Mouse (Mus musculus): ENCODE data around the gene Kpnb1. TPM values are rescaled to one million over a fixed set of nuclear protein-coding genes. Genes with fewer than 3 reads are reported as not detected.

Kpnb1 gene
- polyA plus RNA-seq (2015; fragmentation: Illumina TruSeq; extraction: RNeasy Lipid Tissue Mini Kit (QIAGEN cat#74804); ENCODE audit: low read depth, low replicate concordance): 81.1 TPM

GRCm38 (mm10) chr11:97187764-97188642 lies at the start of gene Kpnb1:
TSS of gene Kpnb1 (minus strand) at chr11:97187881.

GRCm38 (mm10) chr11:97151343-97151801 lies 36.3 kb downstream of the Kpnb1 start, which contains the start of gene Tbkbp1:
TSS of gene Tbkbp1 (minus strand) at chr11:97151495.

GRCm38 (mm10) chr11:97114671-97115601 lies 72.7 kb downstream of the Kpnb1 start, which contains the start of gene Tbx21:
TSS of gene Tbx21 (minus strand) at chr11:97115331.

Other genes with a start within 250 kb of the Kpnb1 start
- gene Pnpo, start 243.9 kb downstream of the Kpnb1 start, polyA plus RNA-seq (2015; fragmentation: Illumina TruSeq; extraction: RNeasy Lipid Tissue Mini Kit (QIAGEN cat#74804); ENCODE audit: low read depth, low replicate concordance): 53.9 TPM
- 9.7 TPM for gene Sp2, start 204.9 kb downstream of the Kpnb1 start, polyA plus RNA-seq (2015; fragmentation: Illumina TruSeq; extraction: RNeasy Lipid Tissue Mini Kit (QIAGEN cat#74804); ENCODE audit: low read depth, low replicate concordance)
- 0.19 TPM for gene Sp6, start 174.5 kb downstream of the Kpnb1 start, polyA plus RNA-seq (2015; fragmentation: Illumina TruSeq; extraction: RNeasy Lipid Tissue Mini Kit (QIAGEN cat#74804); ENCODE audit: low read depth, low replicate concordance)
- gene Scrn2, start 157.9 kb downstream of the Kpnb1 start, polyA plus RNA-seq (2015; fragmentation: Illumina TruSeq; extraction: RNeasy Lipid Tissue Mini Kit (QIAGEN cat#74804); ENCODE audit: low read depth, low replicate concordance): 5.4 TPM
- 1.3 TPM for gene Lrrc46, start 146.5 kb downstream of the Kpnb1 start, polyA plus RNA-seq (2015; fragmentation: Illumina TruSeq; extraction: RNeasy Lipid Tissue Mini Kit (QIAGEN cat#74804); ENCODE audit: low read depth, low replicate concordance)
- 78.6 TPM for gene Mrpl10, start 146.3 kb downstream of the Kpnb1 start, polyA plus RNA-seq (2015; fragmentation: Illumina TruSeq; extraction: RNeasy Lipid Tissue Mini Kit (QIAGEN cat#74804); ENCODE audit: low read depth, low replicate concordance)
- gene Osbpl7, start 137.3 kb downstream of the Kpnb1 start, polyA plus RNA-seq (2015; fragmentation: Illumina TruSeq; extraction: RNeasy Lipid Tissue Mini Kit (QIAGEN cat#74804); ENCODE audit: low read depth, low replicate concordance): 9.9 TPM
- gene Tbx21, start 72.5 kb downstream of the Kpnb1 start, polyA plus RNA-seq (2015; fragmentation: Illumina TruSeq; extraction: RNeasy Lipid Tissue Mini Kit (QIAGEN cat#74804); ENCODE audit: low read depth, low replicate concordance): 0.24 TPM
- 39.0 TPM for gene Tbkbp1, start 36.4 kb downstream of the Kpnb1 start, polyA plus RNA-seq (2015; fragmentation: Illumina TruSeq; extraction: RNeasy Lipid Tissue Mini Kit (QIAGEN cat#74804); ENCODE audit: low read depth, low replicate concordance)
- 101 TPM for gene Npepps, start 92.8 kb upstream of the Kpnb1 start, polyA plus RNA-seq (2015; fragmentation: Illumina TruSeq; extraction: RNeasy Lipid Tissue Mini Kit (QIAGEN cat#74804); ENCODE audit: low read depth, low replicate concordance)
- 33.5 TPM for gene Mrpl45, start 127.8 kb upstream of the Kpnb1 start, polyA plus RNA-seq (2015; fragmentation: Illumina TruSeq; extraction: RNeasy Lipid Tissue Mini Kit (QIAGEN cat#74804); ENCODE audit: low read depth, low replicate concordance)
- 0.57 TPM for gene Gpr179, start 164.2 kb upstream of the Kpnb1 start, polyA plus RNA-seq (2015; fragmentation: Illumina TruSeq; extraction: RNeasy Lipid Tissue Mini Kit (QIAGEN cat#74804); ENCODE audit: low read depth, low replicate concordance)
- 44.6 TPM for gene Socs7, start 174.7 kb upstream of the Kpnb1 start, polyA plus RNA-seq (2015; fragmentation: Illumina TruSeq; extraction: RNeasy Lipid Tissue Mini Kit (QIAGEN cat#74804); ENCODE audit: low read depth, low replicate concordance)
- 54.0 TPM for gene Arhgap23, start 227.7 kb upstream of the Kpnb1 start, polyA plus RNA-seq (2015; fragmentation: Illumina TruSeq; extraction: RNeasy Lipid Tissue Mini Kit (QIAGEN cat#74804); ENCODE audit: low read depth, low replicate concordance)